Mouse (Mus musculus) cerebellum, adult 2 months (tissue): ENCODE results near the gene Atf7. TPM values are rescaled to one million over a fixed set of nuclear protein-coding genes. Genes with fewer than 3 reads are reported as not detected.
A peak's percentile ranks its signal among the peaks of the same experiment; 100 is the strongest.

ENCODE experiments used
- DNase-seq, 2 experiments: peaks; one replicate each; pipeline ENCODE4 v3.0.0; 2021
- H3K27ac ChIP-seq: fragments of 200-500 bp; 2 replicates; pipeline ENCODE4 v1.5.1; 2012; ENCODE audit warnings: low read length, control low read depth, inconsistent platforms; ENCODE audit not compliant: insufficient read depth
- H3K27me3 ChIP-seq: fragments of 200-500 bp; 2 replicates; pipeline ENCODE4 v1.6.1; 2012; ENCODE audit warnings: inconsistent platforms, mild to moderate bottlenecking, low read length, moderate library complexity; ENCODE audit not compliant: control insufficient read depth, insufficient read depth
- H3K4me1 ChIP-seq: fragments of 200-500 bp; 2 replicates; pipeline ENCODE4 v1.6.1; 2011; ENCODE audit warnings: low read length; ENCODE audit not compliant: control insufficient read depth, insufficient read depth
- H3K4me3 ChIP-seq: fragments of 200-500 bp; replicated peaks from 2 replicates; pipeline ENCODE3; 2011; ENCODE audit warnings: mild to moderate bottlenecking, low read depth, low read length, control low read depth; ENCODE audit not compliant: insufficient read depth
- CTCF ChIP-seq: fragments of 200-500 bp; IDR thresholded peaks from 2 replicates; pipeline ENCODE4 v1.5.1; 2011; ENCODE audit warnings: low read depth, mild to moderate bottlenecking, control low read depth, low read length, moderate library complexity, borderline replicate concordance; ENCODE audit not compliant: insufficient read depth
- POLR2A ChIP-seq: fragments of 200-500 bp; IDR thresholded peaks from 2 replicates; pipeline ENCODE4 v1.6.1; 2011; ENCODE audit warnings: low read length, control low read depth, borderline replicate concordance; ENCODE audit not compliant: insufficient read depth
- WGBS: fragments of 180-500 bp; shearing (Covaris S2); methylation state at CpG from one replicate; pipeline ENCODE4 v1.1.7; 2018; 5-methylcytosine and 5-hydroxymethylcytosine counted together
- polyA plus RNA-seq: library from polyadenylated mRNA; depleted of rRNA; stranded (reverse); fragments of >200 nt; gene quantifications from 2 replicates; pipeline ENCODE4 v1.2.3, GENCODE M21; 2012

Gene Atf7
- polyA plus RNA-seq, 1 experiment, result 66.6 TPM

DNA sequence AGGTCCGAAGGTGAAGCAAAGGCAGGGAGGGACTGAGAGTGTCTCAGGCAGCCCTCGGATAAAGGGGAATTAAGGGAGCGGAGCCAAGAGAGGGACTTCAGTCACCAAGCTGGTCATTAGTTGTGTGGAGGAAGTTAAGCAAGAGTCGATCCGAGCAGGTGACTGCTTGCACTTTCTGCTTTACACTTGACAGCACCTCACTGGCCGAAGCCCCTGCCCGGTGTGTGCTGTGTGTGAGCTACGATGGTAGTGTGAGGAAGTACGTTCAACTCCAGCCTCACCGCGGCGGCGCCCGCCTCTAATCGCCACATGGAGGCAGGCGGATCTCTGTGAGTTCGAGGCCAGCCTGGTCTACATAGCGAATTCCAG, 407 bp upstream of the Atf7 start:
- H3K4me3 ChIP-seq, result peak overlapping the region; percentile 92
- DNase-seq, result no peak
- H3K4me1 ChIP-seq, result no peaks in the 10 kb centered on the region; the same call in 1 of the 2 replicates
- TF ChIP-seq CTCF (no peak), POLR2A (no peak)
- whole genome bisulfite sequencing, result under 1% methylated on average over 18 of the region's 18 CpGs
- H3K27me3 ChIP-seq, result no peaks in the 10 kb centered on the region
- no peak overlapping the region for H3K27ac ChIP-seq

DNA sequence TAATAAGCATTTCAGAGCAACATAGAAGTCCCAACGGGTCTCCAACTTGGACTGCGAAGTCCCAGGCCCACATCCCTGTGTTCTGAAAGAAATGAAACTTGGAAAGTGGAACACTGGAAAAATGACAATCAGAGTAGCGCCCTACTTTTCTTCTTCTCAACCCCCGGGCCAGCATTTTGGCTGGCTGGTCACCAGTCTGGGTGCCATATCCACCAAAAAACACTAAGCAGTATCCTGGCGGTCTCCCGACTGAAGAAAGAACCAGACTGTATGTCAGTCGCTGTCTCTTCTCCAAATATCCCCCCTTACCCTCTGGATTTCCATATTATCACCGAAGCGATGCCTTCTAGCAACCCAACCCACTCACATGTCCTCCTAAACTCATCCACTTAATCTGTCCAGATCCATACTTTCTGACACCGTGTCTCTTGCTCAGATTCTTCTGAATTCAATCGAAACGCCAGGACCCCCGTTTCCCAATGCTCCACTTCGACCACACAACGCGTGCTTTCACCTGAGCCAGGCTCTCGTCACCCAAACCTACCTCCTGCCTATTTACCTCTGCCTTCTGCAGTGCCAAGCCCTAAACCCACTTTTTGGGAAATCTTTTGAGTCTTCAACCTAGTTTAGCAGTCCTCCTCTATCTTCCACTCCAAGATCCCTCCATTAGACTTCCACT, 834 bp downstream of the Atf7 start:
- WGBS, result under 1% methylated on average over 17 of the region's 17 CpGs
- Histone ChIP-seq H3K27me3 (no peaks in the 10 kb centered on the region), H3K4me1 (no peaks in the 10 kb centered on the region; the same call in 1 of the 2 replicates), H3K4me3 (peak overlapping the region; percentile 92), H3K27ac (peak overlapping the region; percentile 46)
- peak; percentile 41 to 43 for DNase-seq
- TF ChIP-seq CTCF (no peak), POLR2A (no peak)

DNA sequence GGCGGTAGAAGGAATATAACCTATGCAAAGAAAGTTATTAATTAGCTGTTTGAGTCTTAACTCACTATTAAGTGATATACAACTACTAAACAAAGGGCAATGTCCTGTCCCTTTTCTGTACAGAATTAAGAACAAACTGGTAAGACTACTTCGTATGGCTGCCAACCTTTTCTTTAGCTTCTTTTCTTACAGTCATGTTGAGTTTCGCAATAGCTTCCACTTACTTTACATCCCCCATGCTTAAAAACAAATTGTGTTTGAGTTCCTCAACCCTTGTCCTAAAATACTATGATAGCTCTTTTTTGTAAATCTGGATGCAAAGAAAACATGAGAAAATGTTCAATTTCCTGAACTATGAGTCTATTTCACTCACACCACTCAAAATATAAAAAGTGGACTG, 2.1 kb downstream of the Atf7 start:
- Histone ChIP-seq H3K27ac (no peak overlapping the region), H3K27me3 (no peaks in the 10 kb centered on the region), H3K4me3 (no peak overlapping the region), H3K4me1 (no peaks in the 10 kb centered on the region; the same call in 1 of the 2 replicates)
- DNase-seq, result no peak
- WGBS, result 73% methylated on average over 3 of the region's 3 CpGs
- no peak for TF ChIP-seq CTCF
- no peak for TF ChIP-seq POLR2A

DNA sequence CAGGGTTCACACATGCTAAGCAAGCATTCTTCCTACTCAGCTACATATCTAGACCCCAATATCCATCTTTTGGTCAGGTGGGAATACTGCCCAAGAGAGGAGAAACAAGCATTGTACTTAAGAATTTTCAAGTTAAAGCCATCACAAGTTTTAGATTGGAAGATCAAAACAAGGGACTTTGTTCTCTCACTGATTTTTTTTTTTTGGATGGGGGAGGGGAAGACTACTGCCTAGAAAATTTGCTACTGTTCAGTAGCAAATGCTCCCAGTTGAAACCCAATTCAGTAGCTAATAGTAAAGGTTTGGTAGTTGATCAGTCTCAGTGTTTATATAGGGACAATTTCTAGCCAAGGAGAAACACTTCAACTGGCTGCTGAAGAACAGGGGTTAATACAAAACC, 2.7 kb downstream of the Atf7 start:
- Histone ChIP-seq H3K27ac (no peak overlapping the region), H3K4me1 (no peaks in the 10 kb centered on the region; the same call in 1 of the 2 replicates), H3K4me3 (no peak overlapping the region), H3K27me3 (no peaks in the 10 kb centered on the region)
- DNase-seq, result no peak
- TF ChIP-seq CTCF (no peak), POLR2A (no peak)

DNA sequence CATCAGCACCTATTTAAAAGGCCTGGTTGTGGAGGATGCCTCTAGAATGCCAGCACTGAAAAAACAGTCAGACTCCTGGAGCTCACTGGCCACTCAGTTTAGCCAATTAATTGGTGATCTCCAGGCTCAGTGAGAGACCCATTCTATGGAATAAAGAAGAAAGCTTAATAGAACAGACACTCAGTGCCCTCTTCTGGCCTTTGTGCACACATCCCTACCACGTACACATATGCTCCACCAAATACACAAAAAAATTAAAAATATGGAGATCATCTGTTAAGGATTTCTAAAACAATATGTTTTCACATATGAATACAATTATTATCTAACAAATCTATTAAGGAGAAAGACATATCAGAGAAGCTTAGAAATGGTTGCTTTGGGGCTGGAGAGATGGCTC, 4.5 kb downstream of the Atf7 start:
- Histone ChIP-seq H3K27me3 (no peaks in the 10 kb centered on the region), H3K27ac (no peak overlapping the region), H3K4me3 (no peak overlapping the region), H3K4me1 (no peaks in the 10 kb centered on the region; the same call in 1 of the 2 replicates)
- peak in 1 of 2 experiments; percentile 38 for DNase-seq
- TF ChIP-seq POLR2A, result no peak
- TF ChIP-seq CTCF, result peak; percentile 9; the same call in 1 of the 2 replicates
- WGBS, result 48% methylated on average over 1 of the region's 1 CpGs

DNA sequence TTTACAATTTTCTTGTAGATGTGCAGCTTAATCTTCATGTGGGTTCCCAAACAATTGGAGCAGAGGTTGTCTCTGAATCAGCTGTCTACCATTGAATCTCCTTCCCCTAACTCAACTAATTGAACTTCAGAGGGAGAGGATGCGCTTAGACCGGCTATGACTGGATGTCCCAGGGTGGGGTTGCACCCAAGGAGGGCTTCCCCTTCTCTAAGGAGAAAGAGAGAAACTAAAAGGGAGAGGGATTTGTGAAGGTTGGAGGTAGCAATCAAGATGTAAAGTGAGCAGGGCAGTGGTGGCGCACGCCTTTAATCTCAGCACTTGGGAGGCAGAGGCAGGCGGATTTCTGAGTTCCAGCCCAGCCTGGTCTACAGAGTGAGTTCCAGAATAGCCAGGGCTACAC, 5.8 kb downstream of the Atf7 start:
- DNase-seq, result no peak
- WGBS, result 98% methylated on average over 5 of the region's 5 CpGs
- H3K4me3 ChIP-seq, result no peak overlapping the region
- no peaks in the 10 kb centered on the region; the same call in 1 of the 2 replicates for H3K4me1 ChIP-seq
- TF ChIP-seq CTCF (no peak), POLR2A (no peak)
- H3K27ac ChIP-seq, result no peak overlapping the region
- no peaks in the 10 kb centered on the region for H3K27me3 ChIP-seq

DNA sequence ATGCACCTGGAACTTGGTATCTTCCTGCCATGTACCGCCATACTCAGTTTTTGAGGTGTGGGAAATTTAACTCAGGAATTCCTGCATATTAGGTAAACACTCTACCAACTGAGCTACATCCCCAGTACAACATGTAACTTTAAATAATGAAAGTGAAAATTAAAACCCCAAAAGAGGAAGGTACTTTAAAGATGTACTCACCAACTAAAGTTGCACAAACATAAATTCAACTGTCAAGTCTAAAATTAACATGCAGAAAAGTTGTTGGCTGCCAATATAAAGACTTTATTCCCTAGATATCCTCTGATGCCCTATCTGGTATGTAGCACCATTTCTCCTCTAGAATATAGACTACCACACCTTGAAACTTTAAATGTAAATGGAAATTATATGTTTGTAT, 7.6 kb downstream of the Atf7 start:
- TF ChIP-seq CTCF (no peak), POLR2A (no peak)
- no peak overlapping the region for H3K4me3 ChIP-seq
- no peak overlapping the region for H3K27ac ChIP-seq
- no peak for DNase-seq
- no peaks in the 10 kb centered on the region for H3K27me3 ChIP-seq
- 98% methylated on average over 1 of the region's 1 CpGs for WGBS
- H3K4me1 ChIP-seq, result no peaks in the 10 kb centered on the region; the same call in 1 of the 2 replicates

DNA sequence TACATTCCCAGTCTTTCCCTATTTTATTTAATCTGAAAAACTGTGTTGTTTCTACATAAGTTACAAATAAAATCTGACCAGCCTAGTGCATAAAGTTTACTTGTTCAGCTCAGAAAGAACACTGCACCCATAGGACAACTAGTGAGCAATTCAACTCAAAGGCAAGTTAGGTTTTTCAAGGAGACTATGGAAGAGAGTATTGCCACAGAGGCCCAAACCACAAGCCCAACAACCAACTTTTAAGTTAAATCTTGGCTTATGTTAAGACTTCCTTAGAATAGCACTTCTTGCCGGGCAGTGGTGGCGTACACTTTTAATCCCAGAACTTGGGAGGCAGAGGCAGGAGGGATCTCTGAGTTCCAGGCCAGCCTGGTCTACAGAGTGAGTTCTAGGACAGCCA, 9.1 kb downstream of the Atf7 start:
- Histone ChIP-seq H3K27me3 (no peaks in the 10 kb centered on the region), H3K27ac (no peak overlapping the region), H3K4me1 (peaks cover 3% of the 10 kb centered on the region; the same call in 1 of the 2 replicates), H3K4me3 (no peak overlapping the region)
- WGBS, result 97% methylated on average over 2 of the region's 2 CpGs
- DNase-seq, result no peak
- TF ChIP-seq CTCF (no peak), POLR2A (no peak)

DNA sequence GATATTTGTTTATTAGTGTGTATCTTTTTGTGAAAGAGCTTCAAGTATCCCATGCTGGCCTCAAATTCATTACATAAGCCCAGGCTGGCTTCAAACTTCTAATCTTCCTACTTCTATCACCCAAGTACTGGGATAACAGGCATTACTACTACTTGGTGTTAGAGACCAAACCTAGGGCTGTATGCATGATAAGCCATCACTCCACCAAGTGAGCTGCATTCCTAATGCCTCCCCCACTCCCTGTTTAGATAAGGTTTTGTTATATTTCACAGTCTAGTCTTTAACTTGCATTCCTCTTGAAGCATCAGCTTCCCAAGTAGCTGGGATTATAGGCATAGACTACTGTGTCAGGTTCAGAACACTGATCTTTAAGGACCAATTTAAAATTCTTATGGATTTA, 11.0 kb downstream of the Atf7 start:
- TF ChIP-seq CTCF, result no peak
- Histone ChIP-seq H3K4me3 (no peak overlapping the region), H3K4me1 (peaks cover 3% of the 10 kb centered on the region; the same call in 1 of the 2 replicates), H3K27ac (no peak overlapping the region), H3K27me3 (no peaks in the 10 kb centered on the region)
- no peak for DNase-seq
